Mouse (Mus musculus) brain, adult 2 months (tissue): ENCODE data around the gene Oma1.

Experiments
- DNase-seq: peaks from one replicate; pipeline ENCODE4 v3.0.0; 2011; ENCODE audit warnings: low read depth, low spot score

Oma1 gene

DNA sequence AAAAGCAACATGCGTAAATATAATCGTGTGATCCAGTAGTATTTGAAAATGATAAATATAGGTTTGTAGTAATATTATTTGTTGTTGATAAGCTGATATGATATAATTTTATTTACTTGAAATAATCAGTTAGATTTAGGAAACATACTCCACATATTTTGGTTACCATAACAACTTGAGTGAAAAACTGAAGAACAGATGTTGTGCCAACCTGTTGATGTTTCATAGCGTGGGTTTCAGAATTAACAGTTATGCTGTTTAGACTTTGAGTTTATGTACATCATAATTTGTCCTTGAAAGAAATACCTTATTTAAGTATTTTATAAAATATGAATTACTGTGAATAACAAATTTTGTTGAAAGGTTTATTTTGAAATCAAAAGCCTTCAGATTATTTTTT, 43.8 kb downstream of the Oma1 start:
- DNase-seq = peak; percentile 48

DNA sequence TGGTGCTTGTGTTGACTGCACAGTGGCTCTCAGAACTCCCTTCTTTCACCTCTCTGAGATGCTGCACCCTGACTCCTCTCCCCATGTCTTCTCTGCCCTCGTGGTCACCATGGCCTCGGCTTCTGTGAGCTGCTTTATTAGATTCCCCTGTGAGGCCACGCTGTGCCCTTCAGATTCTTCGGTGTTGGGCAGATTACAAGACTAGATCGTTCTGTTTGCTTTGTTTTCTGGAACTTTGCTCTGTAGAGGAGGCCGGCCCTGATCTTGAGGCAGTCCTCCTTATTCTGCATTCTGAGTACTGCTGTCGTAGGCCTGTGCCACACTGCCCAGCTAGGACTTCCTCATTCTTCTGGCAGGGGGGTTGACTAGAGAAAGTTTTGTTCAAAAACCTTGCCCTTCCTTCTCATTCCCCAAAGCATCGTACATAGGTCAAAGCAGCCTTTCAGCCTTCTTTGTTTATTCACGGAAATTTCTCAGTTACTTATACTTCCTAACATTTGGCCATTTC, 45.4 kb downstream of the Oma1 start:
- no peak for DNase-seq

DNA sequence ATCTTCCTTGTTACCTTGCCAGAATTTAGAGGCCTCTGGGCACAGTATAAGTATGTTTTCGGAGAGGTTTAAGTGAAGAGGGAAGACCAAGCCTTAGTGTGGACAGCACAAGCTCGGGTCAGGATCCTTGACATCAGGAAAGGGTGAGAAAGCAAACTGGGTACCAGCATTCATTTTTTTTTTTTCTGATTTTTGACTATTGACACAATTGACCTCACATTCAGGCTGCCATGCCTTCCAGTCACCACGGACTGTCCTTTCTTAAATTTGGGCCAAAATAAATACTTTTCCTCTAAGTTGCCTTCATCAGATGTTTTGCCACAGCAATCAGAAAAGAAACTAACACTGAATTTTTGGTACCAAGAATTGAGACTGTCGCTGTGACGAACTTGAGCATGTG, 68.6 kb downstream of the Oma1 start:
- DNase-seq = no peak

DNA sequence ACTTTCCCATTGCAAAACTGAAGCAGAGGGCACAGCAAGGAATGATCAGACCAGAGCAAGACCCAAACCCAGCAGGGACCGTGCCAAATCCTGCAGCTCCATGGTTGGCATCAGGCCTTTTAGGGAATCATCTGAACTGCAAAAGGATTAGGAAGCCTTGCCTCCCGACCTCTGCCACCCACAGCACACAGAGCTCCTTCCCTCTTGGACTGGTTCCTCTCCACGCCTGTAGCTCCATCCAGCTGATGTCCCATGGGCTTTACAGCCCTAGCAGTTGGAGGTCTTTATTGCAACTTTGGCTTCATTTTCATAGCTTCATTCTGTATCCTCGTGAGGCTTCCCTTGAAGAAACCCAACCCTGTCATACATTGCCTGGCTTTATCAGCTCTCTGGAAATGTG, 71.4 kb downstream of the Oma1 start:
- DNase-seq = no peak

DNA sequence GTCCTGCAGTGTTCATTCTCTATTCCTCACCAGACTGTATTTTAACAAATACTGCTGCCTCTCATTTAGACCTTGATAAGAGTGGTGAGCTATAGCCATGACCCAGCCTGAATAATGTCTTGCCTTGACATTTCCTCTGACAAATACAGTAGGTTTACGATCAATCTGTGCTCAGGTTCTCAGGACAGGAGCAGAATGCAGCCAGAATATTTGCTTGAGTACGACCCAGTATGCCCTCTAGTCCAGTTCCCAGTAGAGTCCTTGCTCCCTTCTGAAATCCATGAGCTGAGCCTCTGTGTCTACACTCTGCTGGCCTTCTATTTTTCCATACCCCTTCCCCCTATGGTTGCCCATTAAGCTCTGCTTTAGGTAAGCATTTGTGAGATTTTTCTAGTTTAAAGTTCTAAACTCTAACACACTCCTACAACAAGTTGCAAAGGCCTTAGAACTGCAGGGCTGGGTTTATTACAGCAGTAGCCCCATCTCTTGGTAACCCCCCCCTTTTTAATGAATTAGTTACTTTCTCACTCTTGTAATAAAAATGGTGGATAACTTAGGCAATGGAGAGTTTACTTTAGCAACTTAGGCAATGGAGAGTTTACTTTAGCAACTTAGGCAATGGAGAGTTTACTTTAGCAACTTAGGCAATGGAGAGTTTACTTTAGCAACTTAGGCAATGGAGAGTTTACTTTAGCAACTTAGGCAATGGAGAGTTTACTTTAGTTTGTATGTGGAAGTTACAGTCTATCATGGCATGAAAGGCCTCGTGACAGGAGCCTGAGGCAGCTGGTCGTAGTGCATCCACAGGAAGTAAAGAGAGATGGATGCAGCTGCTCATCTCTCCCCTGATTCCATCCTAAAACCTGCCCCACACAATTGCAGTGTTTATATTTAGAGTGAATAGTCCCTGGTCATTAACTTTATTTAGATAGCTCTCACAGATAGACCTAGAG, 72.5 kb downstream of the Oma1 start:
- DNase-seq = no peak

DNA sequence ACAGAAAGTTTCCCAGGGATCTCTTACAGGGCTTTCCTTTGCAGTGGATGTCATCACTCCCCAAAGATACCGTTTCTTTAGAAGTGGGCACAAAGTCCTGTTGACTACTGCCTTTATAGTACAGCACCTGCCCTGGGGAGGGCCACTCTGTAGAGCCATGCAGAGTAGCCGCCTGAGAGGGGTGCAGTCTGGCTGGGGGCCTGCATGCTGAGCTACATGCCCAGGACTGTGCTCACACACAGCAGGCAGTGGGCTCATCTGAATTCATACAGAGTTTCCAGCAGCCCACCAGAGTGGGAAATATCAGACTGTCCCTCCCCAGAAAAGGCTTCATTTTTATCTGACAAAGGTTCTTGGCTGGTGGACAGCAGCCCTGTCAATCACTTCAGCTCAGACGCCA, 73.7 kb downstream of the Oma1 start:
- no peak for DNase-seq

DNA sequence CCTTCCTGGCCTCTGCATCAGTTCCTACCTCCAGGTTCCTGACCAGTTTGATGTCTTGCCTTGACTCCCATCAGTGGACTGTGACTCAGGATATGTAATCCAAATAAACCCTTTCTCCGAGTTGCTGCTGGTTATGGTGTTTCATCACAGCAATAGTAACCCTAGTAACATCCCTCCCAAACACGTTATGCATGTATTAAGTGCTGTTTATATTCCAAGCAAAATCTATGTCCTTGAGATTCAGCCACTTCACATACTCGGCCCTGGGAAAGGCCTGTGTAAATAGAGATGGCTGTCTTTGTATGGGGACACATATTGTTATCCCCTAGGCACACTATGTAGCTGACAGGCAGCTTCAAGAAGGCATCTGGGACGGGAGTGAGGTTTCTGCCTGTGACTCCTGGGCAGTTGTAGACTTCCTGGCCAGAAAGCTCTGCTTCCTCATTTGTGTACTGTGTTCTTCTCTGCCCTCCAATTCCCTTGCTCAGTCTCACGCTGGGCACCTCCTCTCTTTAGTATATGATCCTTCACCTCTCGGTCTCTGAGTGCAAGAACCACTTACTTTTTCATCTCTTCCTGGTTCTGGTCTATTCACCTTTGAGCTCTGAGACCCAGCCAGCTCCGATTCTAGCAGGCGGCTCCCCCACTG, 75.0 kb downstream of the Oma1 start:
- DNase-seq = no peak

DNA sequence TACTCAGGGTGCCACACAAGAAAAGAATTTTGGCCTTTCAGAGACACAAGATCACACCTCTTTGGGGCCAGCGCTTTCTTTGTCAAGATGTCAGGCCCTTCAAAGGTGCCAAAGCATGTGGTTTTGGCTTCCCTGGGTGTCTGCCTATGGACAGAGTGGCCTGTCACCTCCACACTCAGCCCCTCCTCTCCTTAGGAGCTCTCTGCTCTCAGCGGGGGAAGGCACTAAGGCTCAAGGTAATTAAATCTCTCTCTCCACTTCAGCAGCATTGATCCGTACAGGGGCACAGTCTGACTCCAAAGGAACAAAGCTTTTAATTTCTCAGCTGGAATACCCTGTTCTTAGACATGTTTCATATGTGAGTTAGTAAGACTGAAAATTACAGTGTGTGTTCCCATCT, 76.0 kb downstream of the Oma1 start:
- no peak for DNase-seq

DNA sequence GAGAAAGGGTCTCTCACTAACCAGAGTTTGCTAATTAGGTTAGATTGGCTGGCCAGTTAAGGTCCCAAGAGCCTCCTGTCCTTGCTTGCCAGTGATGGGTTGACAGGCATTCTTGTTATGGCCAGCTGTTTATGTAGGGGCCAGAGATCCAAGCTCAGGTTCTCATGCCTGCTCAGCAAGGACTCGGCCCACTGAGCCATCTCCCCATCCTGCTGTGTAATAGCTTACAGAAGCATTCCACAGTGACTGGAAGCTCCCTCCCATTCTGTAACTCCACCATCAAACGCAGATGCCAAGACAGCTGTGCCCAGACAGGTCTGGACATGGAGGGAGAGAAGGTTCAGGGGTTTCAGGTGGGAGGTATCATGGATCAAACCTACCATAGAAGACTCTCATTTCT, 76.9 kb downstream of the Oma1 start:
- no peak for DNase-seq

DNA sequence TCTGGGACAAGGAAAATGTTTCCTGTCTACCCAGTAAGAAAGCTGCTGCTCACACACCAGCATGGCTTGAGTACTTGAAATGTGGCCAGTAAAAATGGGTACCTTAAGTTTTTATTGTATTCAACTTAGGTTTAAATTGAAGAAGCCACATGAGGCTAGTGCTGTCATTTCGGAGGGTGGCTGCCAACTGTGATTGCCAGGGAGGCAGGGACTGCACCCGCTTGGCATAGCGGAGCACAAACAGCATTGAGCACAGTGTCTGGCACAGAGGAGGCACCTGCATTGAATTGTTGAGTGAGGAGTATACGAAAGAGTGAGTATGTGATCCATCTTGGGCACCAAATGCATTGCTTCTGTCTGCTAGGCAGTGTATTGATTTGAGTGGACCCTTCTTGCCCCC, 81.5 kb downstream of the Oma1 start:
- no peak for DNase-seq

DNA sequence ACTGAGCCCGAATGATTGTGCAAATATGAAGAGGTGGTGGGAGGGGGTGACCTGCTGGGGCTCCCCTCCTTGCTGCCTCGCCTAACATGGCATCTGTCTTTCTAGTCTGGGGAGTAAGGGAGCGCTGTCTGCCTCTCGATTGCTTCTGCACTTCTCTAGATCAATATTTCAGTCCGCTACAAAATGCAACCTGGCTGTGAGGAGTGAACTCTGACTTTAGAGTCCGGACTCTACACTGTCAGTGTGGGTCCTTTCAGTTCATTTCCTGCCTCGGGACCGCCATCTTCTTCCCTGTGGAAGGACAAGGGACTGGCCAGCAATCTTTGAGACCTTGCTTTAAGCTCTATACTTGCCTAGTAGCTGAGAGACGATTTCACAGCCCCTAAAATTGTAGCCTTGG, 82.3 kb downstream of the Oma1 start:
- DNase-seq = no peak

DNA sequence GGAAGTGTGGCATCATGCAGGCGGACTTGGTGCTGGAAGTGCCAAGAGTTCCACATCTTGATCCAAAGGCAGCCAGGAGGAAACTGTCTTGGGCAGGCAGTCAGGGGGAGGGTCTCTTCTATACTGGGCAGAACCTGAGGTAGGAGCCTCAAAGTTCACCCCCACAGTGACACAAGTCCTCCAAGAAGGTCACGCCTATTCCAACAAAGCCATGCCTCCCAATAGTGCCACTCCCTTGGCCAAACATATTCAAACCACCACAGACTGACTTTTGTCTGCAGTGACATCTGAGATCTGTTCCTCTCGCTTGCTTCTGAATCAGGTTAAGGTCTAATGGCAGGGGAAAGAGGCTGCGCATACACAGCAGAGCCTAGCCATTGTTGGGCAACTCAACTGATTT, 83.3 kb downstream of the Oma1 start:
- DNase-seq = no peak

DNA sequence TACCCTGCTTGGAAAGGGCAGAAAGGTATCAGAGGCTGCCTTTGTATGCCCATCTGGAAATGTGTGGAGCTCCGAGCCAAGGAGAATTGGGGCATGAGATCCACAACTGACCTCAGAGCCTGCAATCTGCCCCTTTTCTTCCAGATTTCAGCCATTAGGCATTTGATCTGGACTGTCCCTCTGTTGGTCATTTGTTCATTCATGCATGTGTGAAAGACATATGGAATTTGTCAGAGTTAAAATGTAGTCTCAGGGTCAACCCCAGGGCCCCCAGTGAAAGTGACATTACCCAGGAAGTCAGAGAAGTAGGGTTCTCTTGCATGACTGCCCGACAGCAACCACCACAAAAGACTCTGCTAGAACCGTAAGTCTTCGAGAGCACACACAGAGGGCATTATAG, 89.0 kb downstream of the Oma1 start:
- DNase-seq = peak; percentile 32

DNA sequence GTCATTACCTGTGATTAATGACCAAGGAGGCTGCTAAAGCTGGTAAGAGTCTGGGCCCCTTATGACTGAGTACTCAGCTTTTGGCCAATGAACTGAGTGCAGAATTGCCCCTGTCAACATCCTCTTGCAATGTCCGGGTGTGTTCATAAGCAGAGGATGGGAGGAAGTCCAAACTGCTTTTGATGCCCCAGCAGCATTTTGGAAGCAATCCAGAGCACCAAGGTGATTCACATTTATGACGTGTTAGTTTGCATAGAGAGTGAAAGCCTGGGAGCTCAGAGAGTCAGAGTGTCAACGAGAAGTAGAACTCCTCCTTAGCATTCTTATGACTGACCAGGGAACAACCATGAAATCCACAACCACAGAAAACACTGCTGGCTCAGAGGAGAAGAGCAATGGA, 91.7 kb downstream of the Oma1 start:
- DNase-seq = no peak

DNA sequence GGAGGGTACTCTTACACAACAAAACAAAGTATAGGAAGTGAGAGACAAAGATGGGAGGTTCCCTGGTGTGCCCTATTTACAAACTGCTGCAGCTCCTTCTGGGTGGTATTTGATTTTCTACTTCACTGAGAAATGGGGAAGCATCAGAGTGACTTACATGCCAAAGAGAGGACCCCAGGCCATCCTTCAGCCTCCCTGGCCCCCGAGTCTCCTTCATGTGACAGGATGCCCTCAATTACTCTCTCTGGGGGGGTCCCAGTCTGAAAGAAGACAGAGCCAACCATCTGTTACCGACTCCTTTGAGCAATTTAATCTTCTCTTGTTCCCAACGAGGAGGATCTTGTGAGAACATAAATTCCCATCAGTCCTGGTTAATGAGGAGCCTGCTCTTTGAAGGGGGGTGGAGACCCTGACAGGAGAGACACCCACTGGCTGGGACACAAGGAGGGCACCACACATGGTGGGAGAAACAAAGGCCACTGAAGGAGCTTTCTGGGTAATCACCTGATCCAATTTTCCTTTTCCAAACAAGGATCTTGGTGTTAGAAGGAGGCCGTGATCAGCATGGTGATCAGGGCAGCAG, 96.7 kb downstream of the Oma1 start:
- no peak for DNase-seq
